9 mouse cellular contexts compared by ENCODE assay signal in the genomic region with DNA sequence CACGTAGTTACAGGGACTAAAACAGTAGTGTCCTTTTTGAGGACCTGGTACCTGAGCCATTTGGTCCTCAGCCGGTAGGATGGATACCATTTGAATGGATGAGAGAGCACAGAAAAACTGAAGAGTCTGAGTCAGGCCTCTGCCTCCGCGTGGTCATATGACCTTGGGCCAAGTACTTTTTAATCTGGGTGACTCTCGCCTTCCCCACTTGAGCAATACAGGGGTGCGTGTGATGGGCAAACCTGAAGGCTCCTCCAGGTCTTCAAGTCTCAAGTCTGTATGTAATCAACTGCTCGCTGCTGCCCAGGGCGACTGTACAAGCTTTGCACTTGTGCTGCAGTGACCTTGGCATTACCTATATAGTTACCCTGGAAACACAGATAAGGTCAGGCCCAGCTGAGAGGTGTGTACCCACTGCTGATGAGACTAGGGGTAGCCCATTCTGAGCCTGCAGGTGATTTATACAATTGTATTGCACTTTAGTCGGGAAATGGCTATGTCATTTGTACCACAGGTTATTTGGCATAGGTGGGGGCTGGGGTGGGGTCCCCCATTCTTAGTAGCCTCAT.
DNase-seq lines count a peak whose midpoint lies in the region; ATAC-seq lines count a peak whose summit lies in the region.
"Had no signal": no experiment of that assay in that cellular context is flagged by ENCODE, and none has a peak within 500 bp of the region (broad histone marks: within the 10 kb centered on the region; RNA-seq: fewer than 3 reads in every experiment).

No protein-coding gene starts in this region.

- ATAC-seq in lung, embryonic 15.5 days (ENCODE audit: borderline replicate concordance, extremely low read depth, low FRiP score, low TSS enrichment), result peak; percentile 45; the same call in 1 of the 2 replicates
- peak; percentile 53; the same call in 1 of the 2 replicates for ATAC-seq in hindbrain, embryonic 15.5 days (ENCODE audit: low FRiP score, low read depth)
- ATAC-seq in neural tube, embryonic 15.5 days (ENCODE audit: low FRiP score), result no peak

- H3K4me2 ChIP-seq in lung, embryonic 15.5 days, result no peak overlapping the region
- H3K4me2 ChIP-seq in hindbrain, embryonic 15.5 days, result no peak overlapping the region
- no peak overlapping the region for H3K4me2 ChIP-seq in neural tube, embryonic 15.5 days

- DNase-seq in adrenal gland, adult 8-10 months, result peak; percentile 33
- DNase-seq in adrenal gland, postnatal 10 days, result no peak
- DNase-seq in lung, postnatal 25 days (ENCODE audit: low spot score), result no peak
- no peak for DNase-seq in layer of hippocampus, adult 9-11 months
- DNase-seq in yolk sac, embryonic 10.5 days (ENCODE audit: low spot score), result no peak

- no peak overlapping the region for H3K9ac ChIP-seq in lung, embryonic 15.5 days
- H3K9ac ChIP-seq in hindbrain, embryonic 15.5 days, result no peak overlapping the region
- H3K9ac ChIP-seq in neural tube, embryonic 15.5 days (replicated peaks), result no peak overlapping the region

- no peaks in the 10 kb centered on the region for H3K27me3 ChIP-seq in lung, embryonic 15.5 days
- no peaks in the 10 kb centered on the region for H3K27me3 ChIP-seq in hindbrain, embryonic 15.5 days
- no peaks in the 10 kb centered on the region for H3K27me3 ChIP-seq in neural tube, embryonic 15.5 days (replicated peaks)

- no peaks in the 10 kb centered on the region for H3K4me1 ChIP-seq in lung, embryonic 15.5 days
- peaks cover 13% of the 10 kb centered on the region for H3K4me1 ChIP-seq in hindbrain, embryonic 15.5 days (replicated peaks)
- peaks cover 20% of the 10 kb centered on the region for H3K4me1 ChIP-seq in neural tube, embryonic 15.5 days

- H3K4me3 ChIP-seq in lung, embryonic 15.5 days, result no peak overlapping the region
- no peak overlapping the region for H3K4me3 ChIP-seq in hindbrain, embryonic 15.5 days
- no peak overlapping the region for H3K4me3 ChIP-seq in neural tube, embryonic 15.5 days (replicated peaks)
- H3K4me3 ChIP-seq: gastrocnemius, adult 2 months had no signal

- H3K27ac ChIP-seq in lung, embryonic 15.5 days, result no peak overlapping the region
- peak overlapping the region; percentile 58; the same call in 1 of the 2 replicates for H3K27ac ChIP-seq in hindbrain, embryonic 15.5 days (replicated peaks)
- H3K27ac ChIP-seq in neural tube, embryonic 15.5 days (replicated peaks), result peak overlapping the region; percentile 62; the same call in 1 of the 2 replicates
- H3K27ac ChIP-seq: gastrocnemius, adult 2 months had no signal

- H3K9me3 ChIP-seq in lung, embryonic 15.5 days, result no peaks in the 10 kb centered on the region
- no peaks in the 10 kb centered on the region for H3K9me3 ChIP-seq in hindbrain, embryonic 15.5 days
- no peaks in the 10 kb centered on the region for H3K9me3 ChIP-seq in neural tube, embryonic 15.5 days (replicated peaks)

- H3K36me3 ChIP-seq in lung, embryonic 15.5 days, result no peaks in the 10 kb centered on the region
- H3K36me3 ChIP-seq in hindbrain, embryonic 15.5 days, result peaks cover 3% of the 10 kb centered on the region; the same call in 1 of the 2 replicates
- H3K36me3 ChIP-seq in neural tube, embryonic 15.5 days, result no peaks in the 10 kb centered on the region

- 70% methylated on average over 9 of the region's 9 CpGs for WGBS in lung, embryonic 15.5 days
- WGBS in hindbrain, embryonic 15.5 days, result 85% methylated on average over 9 of the region's 9 CpGs
- WGBS in neural tube, embryonic 15.5 days, result 85% methylated on average over 9 of the region's 9 CpGs
